Mouse (Mus musculus): ENCODE measurements around the gene Olfr195.
"Not testable (repeated sequence)": the region's sequence is repeated elsewhere in the genome, so short reads cannot be mapped to it uniquely, and the experiment has no call there.

Olfr195 gene

GRCm38 (mm10) chr16:59146746-59147145 is at the start of gene Olfr195:
TSS of gene Olfr195 (plus strand) at chr16:59147046.
- no peak for DNase-seq

DNA sequence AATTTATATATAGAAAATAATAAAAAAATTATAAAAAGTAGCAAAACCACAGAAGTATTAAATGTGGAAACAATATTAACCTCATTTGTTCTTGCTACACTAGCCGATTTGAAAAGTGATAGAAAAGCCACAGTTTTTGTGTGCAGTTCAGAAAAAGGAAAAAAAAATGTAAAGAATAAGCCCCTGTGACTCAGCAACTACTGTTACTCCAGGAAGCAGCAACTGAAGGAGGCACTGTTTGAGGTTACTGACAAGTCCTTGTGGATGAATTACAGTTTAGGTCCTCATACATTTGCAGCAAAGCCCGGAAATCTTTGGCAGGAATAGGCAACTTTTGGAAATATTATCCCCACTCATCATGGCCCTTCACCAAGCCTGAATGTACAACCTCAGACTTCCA is 41.5 kb upstream of the Olfr195 start:
- no peak for DNase-seq

DNA sequence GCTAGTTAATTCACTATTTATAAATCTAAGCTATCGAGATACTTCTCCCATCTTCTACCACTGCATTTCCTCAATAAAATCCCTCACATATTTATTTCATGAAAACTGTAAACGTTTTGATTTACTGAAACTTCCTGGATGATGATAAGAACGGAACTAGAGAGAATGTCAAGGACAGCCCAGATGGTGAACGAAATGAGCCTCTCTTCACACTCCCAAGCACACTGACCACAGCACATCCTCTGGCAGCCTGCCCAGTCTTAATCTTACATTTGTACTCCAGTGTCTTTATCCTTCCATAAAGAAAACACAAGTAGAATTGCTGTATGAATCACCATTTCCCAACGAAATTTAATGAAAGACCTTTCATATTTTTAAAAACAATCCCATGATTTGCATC is 38.3 kb upstream of the Olfr195 start:
- DNase-seq = not testable (repeated sequence)

GRCm38 (mm10) chr16:59111781-59112180 is 35.1 kb upstream of the Olfr195 start, which contains the start of gene Olfr193:
TSS of gene Olfr193 (minus strand) at chr16:59111881.
- DNase-seq = no peak

GRCm38 (mm10) chr16:59120969-59121368 is 25.9 kb upstream of the Olfr195 start, which contains the start of gene Olfr194:
TSS of gene Olfr194 (minus strand) at chr16:59121069.
- no peak for DNase-seq

DNA sequence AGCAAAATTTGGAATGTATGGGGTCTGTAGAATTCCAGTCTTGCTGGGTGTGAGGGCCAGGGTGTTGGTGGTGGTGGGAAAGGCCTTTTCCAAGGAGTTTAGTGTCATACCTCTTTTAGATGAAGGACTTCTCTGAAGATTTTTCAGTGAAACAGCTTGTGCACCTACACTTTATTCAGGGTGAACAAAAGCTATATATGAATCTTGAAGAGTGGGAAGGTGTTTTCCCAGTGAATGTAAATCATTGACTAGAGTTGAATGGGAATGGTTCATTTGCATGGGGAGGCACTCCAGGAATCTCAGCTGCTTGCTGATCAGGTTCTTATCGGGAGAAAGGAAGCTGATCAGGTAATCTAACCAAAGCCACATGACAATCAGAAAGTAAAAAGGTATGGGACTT is 16.1 kb upstream of the Olfr195 start:
- DNase-seq = no peak

DNA sequence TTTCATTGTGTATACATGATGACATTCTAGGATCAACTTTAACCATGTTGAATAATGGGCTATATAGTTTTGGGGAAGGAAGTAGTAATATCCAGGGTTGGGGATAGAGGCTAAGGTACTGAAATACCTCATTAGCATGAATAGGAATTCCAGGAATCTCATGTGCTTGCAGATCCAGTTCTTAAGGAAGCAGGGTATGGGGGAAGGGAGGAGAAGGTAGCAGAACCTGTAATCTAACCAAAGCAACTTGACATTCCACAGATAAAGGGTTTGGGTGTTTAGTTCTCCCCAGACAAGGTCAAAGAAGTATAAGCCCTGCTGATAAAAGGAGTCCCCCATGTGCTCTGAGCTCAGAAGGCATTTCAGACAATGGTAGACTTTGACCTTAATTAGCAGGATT is 5.7 kb upstream of the Olfr195 start:
- no peak for DNase-seq

- DNase-seq = no peak
Observed at GRCm38 (mm10) chr16:59151996-59152395, 5.2 kb downstream of the Olfr195 start.

DNA sequence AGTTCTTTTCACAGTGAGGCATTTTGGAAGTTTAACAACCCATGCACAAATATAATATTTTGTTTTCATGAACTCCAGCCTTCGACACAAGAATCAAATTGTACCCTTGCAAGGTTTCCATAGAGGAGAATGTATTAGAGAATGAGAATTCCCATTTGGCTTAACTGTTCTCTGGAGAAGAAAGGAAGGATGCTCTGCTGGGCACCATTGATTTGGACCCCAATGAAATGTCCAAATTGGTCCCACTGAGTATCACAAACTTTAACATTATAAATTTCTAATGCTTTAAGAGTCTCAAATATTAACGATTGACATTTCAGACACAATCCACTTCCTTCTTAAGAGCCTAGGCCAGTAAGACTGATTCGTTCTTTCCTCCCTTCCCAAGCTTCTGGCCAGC is 23.5 kb downstream of the Olfr195 start, which contains the start of gene Olfr196:
Gene Olfr196 (minus strand): TSS at position 101 of the 400 bp plus-strand sequence.
- no peak for DNase-seq

Data from cerebellum, adult 11-12 months (tissue).